ENCODE assay signal across 27 mouse cellular contexts in genomic region chr17:10011728-10012127, GRCm38 (mm10).
DNase-seq lines count a peak whose midpoint lies in the region; ATAC-seq and TF ChIP-seq lines count a peak whose summit lies in the region.
"Had no signal": no experiment of that assay in that cellular context is flagged by ENCODE, and none has a peak within 500 bp of the region (broad histone marks: within the 10 kb centered on the region; RNA-seq: fewer than 3 reads in every experiment).

No protein-coding gene starts in this region.

- 0 out of 2 replicates have a peak overlapping the region, but pooled peaks have one; percentile 8 for H3K27ac ChIP-seq in hindbrain, embryonic 13.5 days
- H3K27ac ChIP-seq in hindbrain, postnatal 0 days = no peak overlapping the region
- H3K27ac ChIP-seq in neural tube, embryonic 15.5 days (replicated peaks) = 0 out of 2 replicates have a peak overlapping the region, but pooled peaks have one; percentile 15
- H3K27ac ChIP-seq in thymus, adult 2 months (ENCODE audit: control insufficient read depth, insufficient read depth, low read length) = no peak overlapping the region
- H3K27ac ChIP-seq: forebrain, embryonic 13.5 days; heart, embryonic 15.5 days; intestine, embryonic 15.5 days; layer of hippocampus, adult 2 months; liver, embryonic 13.5 days; macrophage; stomach, embryonic 15.5 days had no signal

- no peak for TF ChIP-seq CTCF in hindbrain, postnatal 0 days (IDR thresholded peaks at IDR 0.05; ENCODE audit: low read depth)
- no peak for TF ChIP-seq CTCF in thymus, adult 2 months (IDR thresholded peaks at IDR 0.05; ENCODE audit: borderline replicate concordance, control insufficient read depth, extremely low read depth, insufficient read depth, low read length, poor library complexity)

- H3K4me3 ChIP-seq in hindbrain, embryonic 13.5 days = no peak overlapping the region
- H3K4me3 ChIP-seq in hindbrain, postnatal 0 days (ENCODE audit: low read length) = no peak overlapping the region
- H3K4me3 ChIP-seq in neural tube, embryonic 15.5 days (replicated peaks) = no peak overlapping the region
- H3K4me3 ChIP-seq in thymus, adult 2 months (ENCODE audit: control insufficient read depth, insufficient read depth, low read length) = no peak overlapping the region
- H3K4me3 ChIP-seq: forebrain, embryonic 13.5 days; heart, embryonic 15.5 days; intestine, embryonic 15.5 days; layer of hippocampus, adult 2 months; liver, embryonic 13.5 days; stomach, embryonic 15.5 days had no signal

- DNase-seq in embryo, embryonic 10 days (ENCODE audit: low spot score) = peak; percentile 44
- DNase-seq in embryo, embryonic 9.5 days (ENCODE audit: extremely low spot score) = no peak
- DNase-seq in hindbrain, postnatal 0 days (ENCODE audit: low spot score) = no peak
- peak; percentile 34 for DNase-seq in neural tube, embryonic 10.5 days (ENCODE audit: extremely low spot score, low spot score)
- no peak for DNase-seq in thymus, adult 2 months
- DNase-seq in layer of hippocampus, adult 8-10 months (ENCODE audit: low spot score in 2 of 2) = no peak
- DNase-seq: adrenal gland, adult 8-10 months; cerebellum, adult 2 months; cerebellum, postnatal 14 days; gastrocnemius, postnatal 10 days; kidney, adult 2 months; kidney, postnatal 36 days; left cerebral cortex, postnatal 4 days; liver, embryonic 13.5 days; lung, adult 18-20 months; lung, postnatal 10 days; thymus, postnatal 25 days had no signal

- H3K4me2 ChIP-seq in hindbrain, embryonic 13.5 days = no peak overlapping the region
- no peak overlapping the region for H3K4me2 ChIP-seq in hindbrain, postnatal 0 days (ENCODE audit: low read depth, low read length)
- H3K4me2 ChIP-seq in neural tube, embryonic 15.5 days = no peak overlapping the region
- H3K4me2 ChIP-seq: forebrain, embryonic 13.5 days; heart, embryonic 15.5 days; intestine, embryonic 15.5 days; liver, embryonic 13.5 days; stomach, embryonic 15.5 days had no signal

- 34% methylated on average over 8 of the region's 8 CpGs for WGBS in hindbrain, embryonic 13.5 days
- WGBS in hindbrain, postnatal 0 days = 45% methylated on average over 8 of the region's 8 CpGs
- WGBS in neural tube, embryonic 15.5 days = 12% methylated on average over 8 of the region's 8 CpGs
- 95% methylated on average over 8 of the region's 8 CpGs for WGBS in thymus, adult 2 months

- no peaks in the 10 kb centered on the region for H3K36me3 ChIP-seq in hindbrain, embryonic 13.5 days
- no peaks in the 10 kb centered on the region for H3K36me3 ChIP-seq in hindbrain, postnatal 0 days (ENCODE audit: insufficient read depth, low read length)
- H3K36me3 ChIP-seq in neural tube, embryonic 15.5 days = no peaks in the 10 kb centered on the region
- H3K36me3 ChIP-seq in thymus, adult 2 months (ENCODE audit: control insufficient read depth, insufficient read depth, low read length) = no peaks in the 10 kb centered on the region
- H3K36me3 ChIP-seq: heart, embryonic 15.5 days; intestine, embryonic 15.5 days; liver, embryonic 13.5 days; stomach, embryonic 15.5 days had no signal

- peaks cover 9% of the 10 kb centered on the region for H3K4me1 ChIP-seq in hindbrain, embryonic 13.5 days (replicated peaks)
- H3K4me1 ChIP-seq in hindbrain, postnatal 0 days (ENCODE audit: insufficient read depth, low read length) = no peaks in the 10 kb centered on the region
- H3K4me1 ChIP-seq in neural tube, embryonic 15.5 days = peaks cover 24% of the 10 kb centered on the region
- no peaks in the 10 kb centered on the region for H3K4me1 ChIP-seq in thymus, adult 2 months (replicated peaks; ENCODE audit: control insufficient read depth, insufficient read depth, low read length)
- H3K4me1 ChIP-seq: forebrain, embryonic 13.5 days; intestine, embryonic 15.5 days; liver, embryonic 13.5 days; stomach, embryonic 15.5 days had no signal

- TF ChIP-seq POLR2A in thymus, adult 2 months (IDR thresholded peaks at IDR 0.05; ENCODE audit: control insufficient read depth, extremely low read depth, insufficient read depth, low read length, poor library complexity) = no peak

- H3K9me3 ChIP-seq in hindbrain, embryonic 13.5 days = no peaks in the 10 kb centered on the region
- H3K9me3 ChIP-seq in hindbrain, postnatal 0 days (ENCODE audit: low read length) = no peaks in the 10 kb centered on the region
- H3K9me3 ChIP-seq in neural tube, embryonic 15.5 days (replicated peaks) = no peaks in the 10 kb centered on the region
- H3K9me3 ChIP-seq: forebrain, embryonic 13.5 days; heart, embryonic 15.5 days; intestine, embryonic 15.5 days; liver, embryonic 13.5 days; stomach, embryonic 15.5 days had no signal

- no peaks in the 10 kb centered on the region for H3K27me3 ChIP-seq in hindbrain, embryonic 13.5 days
- H3K27me3 ChIP-seq in hindbrain, postnatal 0 days (ENCODE audit: insufficient read depth, low read length) = no peaks in the 10 kb centered on the region
- H3K27me3 ChIP-seq in neural tube, embryonic 15.5 days (replicated peaks) = no peaks in the 10 kb centered on the region
- H3K27me3 ChIP-seq in thymus, adult 2 months (ENCODE audit: control insufficient read depth, insufficient read depth, low read length) = no peaks in the 10 kb centered on the region
- H3K27me3 ChIP-seq: CH12.LX; forebrain, embryonic 13.5 days; heart, embryonic 15.5 days; intestine, embryonic 15.5 days; liver, embryonic 13.5 days; stomach, embryonic 15.5 days had no signal

- ATAC-seq in hindbrain, embryonic 13.5 days (ENCODE audit: low FRiP score) = no peak
- no peak for ATAC-seq in hindbrain, postnatal 0 days
- no peak for ATAC-seq in neural tube, embryonic 15.5 days (ENCODE audit: low FRiP score)
- ATAC-seq: forebrain, embryonic 13.5 days; hindbrain, embryonic 16.5 days; intestine, embryonic 15.5 days had no signal

- H3K9ac ChIP-seq in hindbrain, embryonic 13.5 days = no peak overlapping the region
- no peak overlapping the region for H3K9ac ChIP-seq in hindbrain, postnatal 0 days (replicated peaks; ENCODE audit: low read length)
- H3K9ac ChIP-seq in neural tube, embryonic 15.5 days (replicated peaks) = no peak overlapping the region
- H3K9ac ChIP-seq: forebrain, embryonic 13.5 days; heart, embryonic 15.5 days; intestine, embryonic 15.5 days; liver, embryonic 13.5 days; stomach, embryonic 15.5 days had no signal

Comparison
In these comparisons a context has a peak if more than half of its experiments do, and no peak if none do; other contexts are left out.
1. DNase-seq: peak in embryo, embryonic 10 days (single experiment) and neural tube, embryonic 10.5 days (single experiment); none in embryo, embryonic 9.5 days (single experiment), hindbrain, postnatal 0 days (single experiment), thymus, adult 2 months (single experiment) and layer of hippocampus, adult 8-10 months (0 of 2).
2. H3K27ac ChIP-seq: peak in hindbrain, embryonic 13.5 days (single experiment) and neural tube, embryonic 15.5 days (single experiment); none in hindbrain, postnatal 0 days (single experiment) and thymus, adult 2 months (single experiment).